Mouse (Mus musculus): ENCODE results near the gene Vmn2r84.
"Not testable (repeated sequence)": the region's sequence is repeated elsewhere in the genome, so short reads cannot be mapped to it uniquely, and the experiment has no call there.

The Vmn2r84 gene

DNA sequence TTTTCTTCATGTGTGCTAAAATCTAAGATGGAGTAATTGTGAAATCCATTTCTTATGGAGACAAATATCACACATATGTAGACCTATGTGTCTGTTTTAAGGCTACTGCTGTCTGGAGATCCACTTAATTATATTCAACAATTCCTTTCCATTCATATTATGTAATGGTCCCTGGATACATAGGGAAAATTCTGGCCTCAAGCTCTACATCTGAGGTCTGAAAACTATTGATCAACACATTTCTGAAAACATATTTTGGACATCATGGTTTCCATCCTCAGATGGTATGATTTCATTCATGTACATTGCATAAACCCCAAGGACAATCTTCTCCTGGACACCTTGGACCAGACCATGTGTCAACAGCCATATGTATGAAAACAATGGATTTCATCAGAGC, at the start of gene Vmn2r84:
Gene Vmn2r84, minus strand, starts transcription at position 101 of the 400 bp plus-strand sequence.
- no peak for ATAC-seq (ENCODE audit: insufficient number of reproducible peaks, low FRiP score, low TSS enrichment)

DNA sequence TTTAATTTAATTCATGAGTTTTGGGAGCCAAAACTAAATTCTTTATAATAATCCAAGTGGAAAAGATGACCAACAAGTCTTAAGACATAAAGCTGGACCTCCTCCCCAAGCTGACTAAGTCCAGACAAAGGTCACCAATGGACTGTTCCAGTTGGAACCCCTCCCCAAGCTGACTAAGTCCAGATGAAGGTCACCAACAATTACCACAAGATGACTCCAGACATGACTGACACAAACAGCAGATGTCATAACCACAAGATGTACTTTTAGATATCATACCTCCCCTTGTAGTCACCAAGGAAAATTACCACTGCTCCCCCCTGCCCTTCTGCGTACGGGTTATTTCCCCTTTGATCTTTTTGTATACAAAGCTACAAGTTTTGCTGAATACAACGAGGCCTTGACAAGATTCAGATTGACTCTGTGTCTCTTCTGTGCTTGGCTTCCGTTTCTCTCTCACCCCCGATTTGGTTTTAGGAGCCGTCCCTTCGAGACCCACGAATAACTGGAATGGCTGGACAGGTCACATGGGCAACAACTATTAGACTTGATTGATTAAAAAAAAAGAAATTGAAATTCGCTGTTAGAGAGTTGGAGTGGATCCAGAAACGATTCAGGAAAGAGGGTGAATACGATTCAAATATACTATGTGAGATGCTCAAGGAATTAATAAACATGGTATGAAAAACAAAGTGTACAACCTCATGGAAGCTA, 40.2 kb upstream of the Vmn2r84 start:
- not testable (repeated sequence) for ATAC-seq (ENCODE audit: insufficient number of reproducible peaks, low FRiP score, low TSS enrichment)

DNA sequence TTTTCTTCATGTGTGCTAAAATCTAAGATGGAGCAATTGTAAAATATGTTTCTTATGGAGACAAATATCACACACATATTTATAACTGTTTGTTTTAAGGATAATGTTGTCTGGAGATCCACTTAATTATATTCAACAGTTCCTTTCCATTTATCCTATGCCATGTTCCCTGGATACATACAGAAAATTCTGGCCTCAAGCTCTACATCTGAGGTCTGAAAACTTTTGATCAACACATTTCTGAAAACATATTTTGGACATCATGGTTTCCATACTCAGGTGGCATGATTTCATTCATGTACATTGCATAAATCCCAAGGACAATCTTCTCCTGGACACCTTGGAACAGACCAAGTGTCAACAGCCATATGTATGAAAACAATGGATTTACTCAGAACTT, 35.5 kb upstream of the Vmn2r84 start, which contains the start of gene Vmn2r85:
Gene Vmn2r85, minus strand, starts transcription at position 101 of the 400 bp plus-strand sequence.
- not testable (repeated sequence) for ATAC-seq (ENCODE audit: insufficient number of reproducible peaks, low FRiP score, low TSS enrichment)

DNA sequence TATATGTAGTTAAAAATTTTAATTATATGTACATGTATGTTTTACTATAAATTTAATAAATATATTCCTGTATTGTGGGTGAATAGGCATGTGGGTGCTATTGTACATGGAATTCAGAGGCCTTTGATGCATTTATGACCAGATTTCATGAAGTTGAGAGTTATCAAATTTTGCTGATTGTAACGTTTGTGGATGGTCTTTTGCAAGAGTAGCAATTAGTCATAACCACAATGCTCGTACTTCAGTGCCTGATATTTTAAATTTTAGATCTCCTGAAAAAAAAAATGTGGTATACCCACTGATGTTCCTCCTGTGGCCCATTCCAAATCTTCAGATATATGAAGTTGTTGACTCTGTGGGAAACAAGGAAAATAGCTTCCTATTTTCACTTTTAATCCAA, 28.2 kb upstream of the Vmn2r84 start:
- not testable (repeated sequence) for ATAC-seq (ENCODE audit: insufficient number of reproducible peaks, low FRiP score, low TSS enrichment)

DNA sequence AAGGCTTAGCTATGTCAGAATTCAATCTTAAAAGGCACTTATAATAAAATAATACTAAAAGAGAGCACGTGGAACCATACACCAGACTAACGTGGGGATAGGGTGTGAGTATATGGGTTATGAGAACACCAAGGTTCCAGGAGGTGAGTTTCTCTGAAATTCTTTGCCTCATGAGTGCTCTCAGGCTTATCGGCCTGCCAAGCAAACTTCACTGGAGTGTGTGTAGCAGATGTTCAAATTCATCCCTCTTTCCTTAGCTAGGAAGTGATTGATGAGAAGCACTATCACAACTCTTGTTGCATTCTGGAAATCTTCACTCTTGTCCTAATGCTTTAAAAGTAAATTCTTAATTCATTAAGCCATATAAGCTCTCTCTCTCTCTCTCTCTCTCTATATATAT, 26.3 kb upstream of the Vmn2r84 start:
- no peak for ATAC-seq (ENCODE audit: insufficient number of reproducible peaks, low FRiP score, low TSS enrichment)

DNA sequence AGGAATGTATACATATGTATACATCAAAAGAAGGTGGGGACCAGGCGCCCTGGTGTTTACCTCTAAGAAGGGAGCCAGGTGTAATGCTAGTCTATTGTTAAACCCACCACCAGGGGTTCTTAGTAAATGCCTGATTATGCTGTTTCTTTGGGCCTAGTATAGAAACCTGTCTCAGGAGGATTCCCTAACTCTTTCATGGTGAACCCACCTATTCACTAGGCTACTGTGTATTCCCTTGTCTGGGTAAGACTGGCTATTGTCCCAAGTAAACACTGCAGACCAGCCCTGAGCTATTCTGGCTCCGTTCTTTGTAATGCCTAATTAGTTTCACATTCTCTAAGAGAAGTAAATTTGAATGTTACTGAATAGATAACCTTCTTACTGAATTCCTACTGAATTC, 25.8 kb upstream of the Vmn2r84 start:
- not testable (repeated sequence) for ATAC-seq (ENCODE audit: insufficient number of reproducible peaks, low FRiP score, low TSS enrichment)

DNA sequence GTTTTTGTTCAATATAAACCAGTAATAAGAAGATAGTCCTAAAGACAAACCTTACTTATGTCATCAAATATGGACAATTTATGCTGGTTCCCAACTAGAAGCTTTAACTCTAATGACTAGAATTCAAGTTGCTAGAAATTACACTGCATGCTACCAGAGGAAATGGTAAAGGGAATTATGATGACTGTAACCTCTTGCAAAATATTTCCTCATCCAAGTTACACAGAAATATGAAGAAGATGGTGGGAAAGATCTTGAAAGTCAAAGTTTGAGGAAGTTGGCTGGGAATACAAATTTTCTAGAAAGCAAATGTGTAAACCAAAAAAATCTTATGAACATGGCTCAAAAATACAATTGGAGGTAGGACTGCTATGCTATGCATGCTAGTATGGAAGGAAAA, 22.2 kb upstream of the Vmn2r84 start:
- ATAC-seq (ENCODE audit: insufficient number of reproducible peaks, low FRiP score, low TSS enrichment): not testable (repeated sequence)

DNA sequence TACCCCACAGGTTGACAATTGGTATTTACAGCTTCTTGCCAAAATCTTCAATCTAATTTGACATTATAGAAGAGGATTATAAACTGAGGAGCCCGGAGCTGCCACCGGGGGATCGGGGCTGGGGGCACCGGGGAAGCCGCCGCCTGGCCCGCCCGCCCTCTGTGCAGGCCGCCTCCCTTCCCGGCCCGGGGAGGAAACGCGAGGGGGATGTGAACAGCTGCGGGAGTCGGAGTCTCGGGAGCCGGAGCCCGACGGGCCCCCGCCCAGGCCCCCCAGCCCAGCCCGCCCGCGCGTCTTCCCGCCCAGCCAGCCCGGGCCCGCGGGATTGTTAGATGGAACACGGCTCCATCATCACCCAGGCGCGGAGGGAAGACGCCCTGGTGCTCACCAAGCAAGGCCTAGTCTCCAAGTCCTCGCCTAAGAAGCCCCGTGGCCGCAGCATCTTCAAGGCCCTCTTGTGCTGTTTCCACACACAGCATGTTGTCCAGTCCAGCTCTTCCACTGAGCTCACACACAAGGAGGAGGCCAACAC, 18.1 kb upstream of the Vmn2r84 start:
- ATAC-seq (ENCODE audit: insufficient number of reproducible peaks, low FRiP score, low TSS enrichment): not testable (repeated sequence)

DNA sequence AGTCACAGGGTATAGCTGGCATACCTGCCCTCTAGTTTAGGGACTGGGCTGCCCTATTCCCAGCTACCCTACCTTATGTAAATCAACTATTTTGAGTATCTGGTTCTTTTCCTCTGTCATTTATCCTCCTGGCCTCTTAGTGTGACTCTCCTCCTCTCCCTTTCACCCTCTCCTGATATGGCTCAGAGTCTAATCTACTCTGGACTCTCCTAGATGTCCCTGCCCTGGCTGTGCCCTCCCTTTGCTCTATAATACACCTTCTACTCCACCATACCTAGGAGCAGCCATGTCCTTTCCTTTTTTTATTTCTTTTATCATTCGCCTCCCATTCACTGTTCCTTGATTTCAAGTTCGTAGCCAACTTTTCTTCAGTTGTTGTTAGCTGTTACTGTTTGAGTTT, 19.0 kb downstream of the Vmn2r84 start:
- ATAC-seq (ENCODE audit: insufficient number of reproducible peaks, low FRiP score, low TSS enrichment): no peak

DNA sequence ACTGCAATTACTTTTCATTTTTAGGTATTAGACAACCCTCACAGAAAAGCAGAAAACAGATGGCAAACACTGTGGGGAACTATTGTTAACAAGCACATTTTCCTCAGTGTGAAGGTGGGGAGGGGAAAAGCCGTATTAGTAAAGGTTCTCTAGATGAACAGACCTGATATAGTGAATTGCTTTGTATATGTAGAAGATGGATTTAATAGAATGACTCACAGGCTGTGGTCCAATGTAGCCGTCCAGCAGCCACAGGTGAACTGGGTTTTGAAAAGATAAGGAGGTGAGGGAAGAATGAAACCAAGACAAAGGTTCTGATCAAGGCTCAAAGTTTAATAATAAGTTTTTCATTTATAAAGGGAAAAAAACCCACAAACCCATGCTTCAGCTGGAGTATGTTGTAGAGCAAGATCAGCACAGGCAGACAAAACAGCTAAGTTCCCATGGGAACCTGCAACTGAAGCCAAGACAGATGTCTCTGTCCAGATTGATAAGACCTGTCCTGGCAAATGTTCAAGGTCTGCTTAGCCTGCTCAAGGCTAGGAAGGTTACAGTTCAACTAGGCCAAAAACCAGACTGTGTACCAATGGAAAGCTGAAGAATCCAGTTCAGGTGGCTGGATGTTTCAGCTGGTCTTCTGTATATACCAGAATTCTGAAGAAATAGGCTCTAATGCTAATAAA, 21.5 kb downstream of the Vmn2r84 start:
- no peak for ATAC-seq (ENCODE audit: insufficient number of reproducible peaks, low FRiP score, low TSS enrichment)

DNA sequence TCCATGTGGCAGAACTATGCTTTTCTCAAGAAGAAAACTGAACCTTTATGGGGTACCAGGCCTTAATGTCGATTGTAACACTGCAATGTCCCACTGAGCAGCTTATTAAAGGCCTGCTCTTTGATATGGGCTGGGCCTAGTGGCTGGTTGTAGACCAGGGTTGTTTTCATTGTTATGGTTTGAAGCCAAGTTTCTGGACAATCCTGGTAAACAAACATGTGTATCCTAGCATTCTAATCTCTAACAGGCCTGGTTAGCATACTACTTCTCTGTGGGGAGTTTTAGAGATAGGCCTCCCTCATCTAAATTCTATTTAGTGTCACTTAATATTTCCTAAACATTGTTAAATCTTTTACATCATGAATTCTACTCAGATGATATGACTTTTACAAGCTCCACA, 22.5 kb downstream of the Vmn2r84 start:
- no peak for ATAC-seq (ENCODE audit: insufficient number of reproducible peaks, low FRiP score, low TSS enrichment)

DNA sequence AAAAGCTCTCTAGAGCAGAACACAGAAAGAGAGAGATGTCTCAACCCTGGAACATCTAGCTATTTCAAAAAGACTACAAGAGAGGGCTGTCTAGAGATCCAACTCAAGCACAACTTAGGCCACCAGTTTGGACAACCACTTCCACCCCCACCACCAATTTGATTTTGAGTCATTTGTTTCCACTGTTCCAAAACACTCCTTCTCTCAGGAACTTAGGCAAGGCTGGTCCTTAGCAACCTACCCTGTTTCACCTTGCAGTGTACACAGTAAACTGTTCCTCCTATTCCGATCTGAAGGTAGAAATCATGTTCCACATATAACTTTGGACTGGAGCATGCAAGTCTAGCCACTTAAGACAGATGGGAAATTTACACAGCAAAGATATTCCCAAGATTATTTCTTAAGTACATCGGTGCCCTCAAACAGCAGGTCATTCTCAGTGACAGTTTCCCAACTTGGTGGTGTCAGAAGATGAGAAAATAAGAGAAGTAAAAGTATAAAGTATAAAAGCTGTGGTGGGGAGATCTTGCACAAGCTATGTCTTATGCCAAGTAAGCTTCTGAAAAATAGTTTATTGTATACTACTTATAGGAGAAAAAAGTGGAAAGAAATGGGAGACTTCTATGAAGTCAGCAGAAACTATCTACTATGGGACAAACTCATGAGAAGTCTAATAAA, 24.0 kb downstream of the Vmn2r84 start:
- no peak for ATAC-seq (ENCODE audit: insufficient number of reproducible peaks, low FRiP score, low TSS enrichment)

DNA sequence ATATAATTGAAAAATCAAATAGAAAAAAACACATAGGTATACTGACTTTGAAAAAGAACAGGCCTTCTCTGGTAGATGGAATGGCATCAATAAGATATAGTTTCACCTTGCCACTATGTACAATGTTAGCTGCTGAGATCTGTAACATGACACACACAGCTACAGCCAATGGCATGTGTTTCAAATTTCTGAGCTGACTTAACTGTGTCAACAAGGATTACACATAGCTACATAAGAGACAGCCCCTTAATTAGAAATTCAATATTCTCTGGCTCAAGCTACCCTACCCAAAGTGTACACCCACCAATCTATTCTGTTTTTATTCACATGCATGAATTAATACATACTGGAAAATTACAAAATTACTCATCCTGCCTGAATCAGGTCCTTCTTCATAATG, 25.7 kb downstream of the Vmn2r84 start:
- no peak for ATAC-seq (ENCODE audit: insufficient number of reproducible peaks, low FRiP score, low TSS enrichment)

DNA sequence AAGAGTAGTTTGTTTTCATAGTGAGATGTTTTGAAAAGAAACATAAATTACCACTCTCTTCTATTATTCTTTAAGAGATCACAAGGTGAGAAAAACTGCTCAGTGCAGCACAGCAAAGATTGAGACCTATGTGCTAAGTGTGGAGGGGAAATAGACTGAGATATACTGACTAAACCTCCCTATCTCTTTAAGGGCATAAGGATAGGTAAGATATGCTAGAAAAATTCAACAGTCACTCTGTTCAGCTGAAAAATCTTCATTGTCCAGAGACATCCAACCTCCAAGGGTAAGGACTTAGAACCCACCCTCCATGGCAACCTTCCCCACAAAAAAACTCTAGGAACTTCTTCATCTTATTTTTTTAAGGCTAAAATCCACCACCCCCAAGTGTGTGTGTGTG, 29.4 kb downstream of the Vmn2r84 start:
- ATAC-seq (ENCODE audit: insufficient number of reproducible peaks, low FRiP score, low TSS enrichment): no peak

DNA sequence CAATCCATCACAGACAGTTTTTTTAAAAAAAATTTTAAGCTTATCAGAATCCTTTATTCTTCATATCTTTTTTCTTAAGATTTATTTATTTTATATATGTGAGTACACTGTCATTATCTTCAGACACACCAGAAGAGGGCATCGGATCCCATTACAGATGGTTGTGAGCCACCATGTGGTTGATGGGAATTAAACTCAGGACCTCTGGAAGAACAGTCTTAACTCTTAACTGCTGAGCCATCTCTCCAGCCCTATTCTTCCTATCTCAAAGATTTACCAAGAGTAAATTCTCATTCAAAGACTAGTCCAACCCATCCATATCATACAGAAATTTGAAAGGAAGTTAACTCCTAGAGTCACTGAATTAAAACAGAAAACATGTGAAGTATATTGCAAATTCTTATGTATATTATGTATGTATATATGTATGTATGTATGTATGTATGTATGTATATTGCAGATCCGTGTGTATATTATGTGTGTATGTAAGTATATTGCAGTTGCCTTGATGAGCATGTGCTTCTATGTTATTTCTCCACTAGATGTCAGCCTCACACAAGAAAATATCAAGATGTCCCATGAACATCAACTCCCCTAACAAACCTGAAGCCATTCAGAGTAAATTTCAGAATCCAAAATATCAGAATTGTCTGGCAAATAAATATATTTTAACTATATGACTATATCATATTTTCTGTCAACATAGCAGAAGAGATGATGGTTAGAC, 30.5 kb downstream of the Vmn2r84 start:
- no peak for ATAC-seq (ENCODE audit: insufficient number of reproducible peaks, low FRiP score, low TSS enrichment)

DNA sequence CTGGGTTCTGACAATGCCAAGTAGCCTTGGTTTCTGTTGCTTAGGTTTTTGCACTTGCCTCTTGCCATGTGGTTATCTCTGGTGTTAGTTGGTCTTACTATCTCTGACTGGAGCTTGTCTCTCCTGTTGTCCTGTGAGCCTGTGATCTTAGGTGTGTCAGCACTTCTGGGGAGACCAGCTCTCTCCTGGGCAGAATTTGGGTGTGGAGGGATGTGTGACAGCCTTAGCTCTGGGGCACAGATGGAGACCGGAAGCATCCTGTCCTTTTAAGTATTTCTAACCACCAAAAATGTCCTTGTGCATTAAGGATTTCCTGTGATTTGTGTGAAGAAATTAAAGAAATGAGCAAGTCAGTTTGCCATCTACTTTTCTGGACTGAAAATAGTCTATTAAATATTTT, 50.1 kb downstream of the Vmn2r84 start:
- ATAC-seq (ENCODE audit: insufficient number of reproducible peaks, low FRiP score, low TSS enrichment): no peak

DNA sequence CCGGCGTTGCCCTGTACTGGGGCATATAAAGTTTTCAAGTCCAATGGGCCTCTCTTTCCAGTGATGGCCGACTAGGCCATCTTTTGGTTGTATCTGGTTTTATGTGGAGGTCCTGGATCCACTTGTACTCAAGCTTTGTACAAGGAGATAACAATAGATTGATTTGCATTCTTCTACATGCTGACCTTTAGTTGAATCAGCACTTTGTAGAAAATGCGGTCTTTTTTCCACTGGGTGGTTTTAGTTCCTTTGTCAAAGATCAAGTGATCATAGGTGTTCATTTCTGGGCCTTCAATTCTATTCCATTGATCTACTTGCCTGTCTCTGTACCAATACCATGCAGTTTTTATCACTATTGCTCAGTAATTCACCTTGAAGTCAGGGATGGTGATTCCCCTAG, 54.1 kb downstream of the Vmn2r84 start:
- not testable (repeated sequence) for ATAC-seq (ENCODE audit: insufficient number of reproducible peaks, low FRiP score, low TSS enrichment)

DNA sequence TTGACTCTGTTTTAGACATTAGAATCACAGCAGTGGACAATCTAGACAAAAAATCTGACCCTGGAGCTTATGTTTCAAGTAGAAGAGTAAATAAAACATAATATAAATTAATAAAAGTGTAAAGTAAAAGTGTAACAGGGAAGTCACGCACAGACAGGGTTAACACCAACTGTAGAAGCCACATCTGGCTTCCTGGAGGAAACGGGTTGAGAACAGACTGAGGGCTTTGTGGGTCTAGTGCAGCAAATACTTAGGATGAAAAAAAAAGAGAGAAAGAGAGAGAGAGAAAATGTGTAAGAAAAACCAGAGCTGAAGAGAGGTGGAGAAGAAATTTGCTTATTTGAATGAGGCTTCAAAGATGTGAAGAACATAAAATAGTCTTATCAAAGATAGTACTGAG, 56.6 kb downstream of the Vmn2r84 start:
- no peak for ATAC-seq (ENCODE audit: insufficient number of reproducible peaks, low FRiP score, low TSS enrichment)

DNA sequence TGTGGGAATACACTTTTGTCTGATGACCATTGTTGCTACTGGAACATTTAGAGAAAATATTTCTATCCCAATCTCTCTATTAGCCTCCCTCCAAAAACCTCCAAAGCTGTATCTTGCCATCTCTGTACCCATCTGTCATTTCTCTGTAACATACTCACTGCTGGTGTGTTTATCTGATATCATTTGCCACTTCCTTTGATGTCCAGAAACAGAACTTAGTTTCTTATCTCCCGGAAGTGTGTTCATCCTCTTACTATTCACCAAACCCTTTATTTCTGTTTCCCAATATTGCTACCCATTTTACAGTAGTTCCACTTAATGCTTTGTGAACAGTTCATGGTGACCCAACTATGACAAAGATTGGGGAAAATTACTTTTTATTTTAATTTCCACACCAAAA, 57.7 kb downstream of the Vmn2r84 start:
- ATAC-seq (ENCODE audit: insufficient number of reproducible peaks, low FRiP score, low TSS enrichment): no peak

DNA sequence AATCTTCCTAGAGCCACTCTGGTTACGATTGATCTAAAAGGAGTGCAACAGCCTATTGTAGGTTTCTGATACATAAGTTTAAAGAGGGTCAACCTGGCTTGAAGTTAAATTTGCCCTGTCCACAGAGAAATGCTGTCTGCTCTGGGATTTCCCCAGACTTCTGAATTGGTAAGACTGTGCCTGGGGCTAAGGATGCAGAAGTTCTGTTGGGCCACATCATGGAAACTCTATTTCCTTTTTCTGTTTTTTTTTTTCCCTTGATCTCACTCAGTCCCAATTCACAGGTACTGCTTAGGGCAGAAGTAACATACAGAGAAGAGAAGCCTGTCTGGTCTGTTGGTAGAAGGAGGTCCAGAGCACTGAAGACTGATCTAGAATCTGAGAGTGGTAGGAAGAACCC, 63.4 kb downstream of the Vmn2r84 start:
- ATAC-seq (ENCODE audit: insufficient number of reproducible peaks, low FRiP score, low TSS enrichment): no peak
